Mouse (Mus musculus): ENCODE data around the gene Spns3.

The Spns3 gene

DNA sequence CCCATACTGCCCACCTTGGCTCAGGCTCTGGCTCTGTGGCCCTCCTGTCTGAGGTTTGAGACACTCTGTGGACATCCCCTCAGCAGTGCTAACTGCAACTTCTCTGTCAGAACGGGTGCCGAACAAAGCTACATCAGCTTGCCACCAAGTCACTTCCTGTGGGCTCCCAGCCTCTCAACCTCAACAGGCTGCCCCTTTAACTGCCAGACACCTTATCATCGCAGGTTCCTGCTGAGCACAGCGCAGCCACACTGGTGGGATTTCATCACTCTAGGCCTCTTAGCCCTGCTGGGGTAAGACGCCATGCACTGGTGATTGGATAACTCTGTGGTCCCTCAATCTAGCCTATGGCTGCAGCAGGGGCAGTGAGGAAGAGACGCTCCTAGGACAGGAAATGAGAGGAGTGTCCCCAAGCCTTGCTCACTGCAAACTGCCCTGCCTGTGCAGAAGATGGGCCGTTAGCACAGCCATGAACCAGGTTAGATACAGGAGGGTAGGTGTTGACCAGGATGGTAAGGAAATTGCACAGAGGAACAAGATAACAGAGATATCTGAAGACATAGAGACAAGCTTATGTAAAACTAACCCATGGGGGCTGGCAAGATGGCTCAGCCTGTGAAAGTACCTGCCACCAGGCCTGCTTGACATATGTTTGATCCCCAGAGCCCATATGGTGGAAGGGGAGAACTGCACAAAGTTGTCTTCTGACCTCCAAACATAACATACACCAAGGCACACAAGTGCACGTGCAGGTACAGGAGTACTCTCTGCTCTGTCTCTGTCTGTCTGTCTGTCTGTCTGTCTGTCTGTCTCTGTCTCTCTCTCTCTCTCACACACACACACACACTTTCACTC lies at the start of gene Spns3:
TSS of gene Spns3 (minus strand) at position 373 of the 855 bp plus-strand sequence.
- DNase-seq (ENCODE audit: low spot score): no peak

GRCm38 (mm10) chr11:72597780-72598179 lies 47.5 kb upstream of the Spns3 start:
- DNase-seq (ENCODE audit: low spot score): no peak

DNA sequence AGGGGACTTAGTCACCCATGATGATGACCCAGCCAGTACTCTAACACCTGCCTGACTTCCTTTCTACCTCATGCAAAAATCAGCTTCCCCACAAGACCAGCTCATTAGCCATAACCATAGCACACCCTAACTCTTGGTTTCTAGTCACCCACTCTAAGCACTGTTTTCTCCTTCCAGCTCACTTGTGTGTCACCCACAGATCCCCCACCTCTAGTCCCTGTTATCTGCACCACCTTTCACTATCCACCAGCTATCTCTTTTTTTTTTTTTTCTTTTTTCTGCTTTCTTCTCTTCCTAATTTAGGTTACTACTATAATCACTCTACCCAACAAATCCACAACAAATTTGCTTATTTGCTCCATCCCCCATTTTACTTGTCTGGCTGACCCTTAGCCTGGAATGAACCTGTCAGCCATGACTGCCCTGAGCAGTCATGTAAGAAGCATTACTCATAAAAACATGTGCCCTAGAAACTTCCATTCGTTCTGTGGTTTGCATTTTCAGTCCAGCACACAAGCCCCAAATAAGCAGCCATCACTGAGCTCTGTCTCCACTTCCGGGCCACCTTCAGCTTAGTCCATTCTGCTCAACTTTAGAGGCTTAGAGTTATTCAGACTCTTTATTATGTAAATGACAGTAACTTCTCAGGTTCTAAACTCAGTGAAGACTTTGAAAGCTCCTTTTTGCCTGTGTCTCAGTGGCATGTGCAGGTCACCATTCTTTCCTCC lies 44.9 kb upstream of the Spns3 start:
- DNase-seq (ENCODE audit: low spot score): no peak

- no peak for DNase-seq (ENCODE audit: low spot score)
Measured at GRCm38 (mm10) chr11:72587537-72588233, 37.4 kb upstream of the Spns3 start.

DNA sequence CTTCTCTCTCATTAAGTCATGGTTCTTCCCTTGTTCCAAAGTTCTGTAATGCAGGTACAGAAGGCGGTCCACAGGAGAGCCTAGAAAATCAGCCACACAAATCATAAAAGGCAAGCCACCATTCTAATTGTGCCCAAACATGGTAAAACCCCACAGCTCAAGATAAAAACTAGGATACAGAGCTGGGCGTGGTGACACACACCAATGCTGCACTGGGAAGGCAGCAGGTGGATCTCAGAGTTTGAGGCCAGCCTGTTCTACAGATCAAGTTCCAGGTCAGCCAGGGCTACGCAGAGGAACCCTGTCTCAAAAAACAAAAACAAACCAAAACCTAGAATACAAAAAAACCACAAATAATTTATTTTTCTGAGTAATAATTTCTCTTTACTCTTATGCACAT lies 36.3 kb upstream of the Spns3 start:
- DNase-seq (ENCODE audit: low spot score): no peak

DNA sequence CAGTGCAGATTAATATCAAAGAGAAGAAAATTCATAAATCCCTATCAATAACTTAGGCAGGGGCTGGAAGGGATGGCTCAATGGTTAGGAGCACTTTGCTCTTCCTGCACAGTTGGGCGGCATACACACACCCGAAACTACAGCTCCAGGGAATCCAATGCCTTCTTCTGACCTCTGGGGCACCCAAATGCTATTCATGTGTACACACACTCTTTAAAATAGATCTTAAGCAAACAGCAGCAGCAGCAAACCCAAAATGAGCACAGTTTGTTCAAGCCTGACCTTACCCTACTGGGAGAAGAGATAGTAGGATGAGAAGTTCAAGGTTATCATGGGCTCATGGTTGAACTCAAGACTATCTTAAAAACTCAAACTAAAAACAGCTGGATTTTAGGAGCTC lies 32.8 kb upstream of the Spns3 start:
- DNase-seq (ENCODE audit: low spot score): no peak

DNA sequence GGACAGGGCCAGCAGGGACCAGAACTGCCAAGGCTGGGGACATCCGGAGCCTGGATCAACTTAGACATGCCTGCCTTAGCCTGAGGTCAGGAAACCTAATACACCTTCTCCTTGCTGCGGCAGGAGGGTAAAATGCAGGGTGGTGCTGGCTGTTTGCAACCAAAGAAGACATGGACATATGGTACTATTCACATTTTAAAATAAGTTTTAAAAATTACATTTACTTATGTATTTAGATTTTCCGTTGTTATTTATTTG lies 32.1 kb upstream of the Spns3 start:
- DNase-seq (ENCODE audit: low spot score): no peak

DNA sequence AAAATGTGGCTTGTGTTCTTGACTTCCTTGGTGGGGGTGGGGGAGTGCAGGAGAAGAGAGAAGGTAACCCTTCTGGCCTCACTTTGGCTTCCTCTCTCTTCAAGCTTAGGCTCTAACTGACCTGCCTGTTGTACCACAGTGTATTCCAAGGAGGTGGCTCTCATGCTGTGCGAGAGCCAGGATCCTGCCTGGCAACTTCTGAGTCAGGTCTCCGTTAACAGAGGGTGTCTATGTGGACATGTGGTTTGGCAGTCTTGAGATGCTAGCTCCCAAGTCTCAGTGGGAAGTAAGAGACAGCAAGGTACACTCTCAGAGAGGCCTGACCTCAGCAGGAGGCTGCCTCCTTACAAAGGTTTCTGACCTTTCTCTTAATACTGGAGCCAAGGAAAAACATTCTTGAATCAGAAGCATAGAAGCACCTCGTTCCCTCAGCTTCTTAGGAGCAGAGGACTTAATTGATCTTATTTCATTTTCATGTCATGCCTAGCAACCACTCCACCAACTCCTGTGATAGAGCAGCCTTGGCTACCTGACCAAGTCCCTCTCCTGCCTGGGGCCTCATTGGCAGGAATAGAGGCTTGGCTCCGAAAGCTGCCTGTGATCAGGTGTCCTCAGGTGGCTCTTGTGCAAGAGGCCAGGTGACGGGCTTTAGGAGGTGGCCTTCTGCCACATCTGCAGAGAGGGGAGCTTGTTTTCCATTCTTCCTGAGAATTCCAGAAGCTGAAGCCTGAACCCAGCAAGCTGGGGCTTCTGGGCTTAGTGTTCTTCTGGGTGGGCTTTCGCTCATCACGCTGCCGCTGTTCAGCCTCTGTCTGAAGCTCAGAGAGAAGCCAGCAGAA lies 31.5 kb upstream of the Spns3 start:
- DNase-seq (ENCODE audit: low spot score): no peak

DNA sequence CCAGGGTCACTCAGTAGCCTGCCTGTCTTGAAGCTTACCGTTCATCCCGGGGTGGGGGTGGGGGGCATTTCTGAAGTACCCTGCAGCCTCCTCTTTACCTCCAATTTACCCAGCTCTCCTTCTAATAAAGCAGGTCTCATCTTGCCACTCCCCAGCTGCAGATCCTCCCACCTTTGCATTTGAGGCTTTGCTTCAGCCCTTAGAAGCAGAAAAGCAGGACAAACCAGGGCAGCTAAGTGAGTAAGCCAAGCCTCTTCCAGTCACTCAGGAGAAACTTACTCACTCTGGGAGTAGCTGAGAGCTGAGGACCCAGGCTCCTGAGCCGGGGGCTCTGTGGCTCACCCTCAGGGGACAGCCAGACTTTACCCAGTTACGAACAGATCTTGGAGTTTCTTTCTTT lies 28.2 kb upstream of the Spns3 start:
- no peak for DNase-seq (ENCODE audit: low spot score)

- peak; percentile 56 for DNase-seq (ENCODE audit: low spot score)
Measured at GRCm38 (mm10) chr11:72576466-72577351, 26.4 kb upstream of the Spns3 start.

- DNase-seq (ENCODE audit: low spot score): no peak
Measured at GRCm38 (mm10) chr11:72576111-72576465, 25.8 kb upstream of the Spns3 start.

GRCm38 (mm10) chr11:72573819-72574218 lies 23.5 kb upstream of the Spns3 start:
- DNase-seq (ENCODE audit: low spot score): peak; percentile 64

DNA sequence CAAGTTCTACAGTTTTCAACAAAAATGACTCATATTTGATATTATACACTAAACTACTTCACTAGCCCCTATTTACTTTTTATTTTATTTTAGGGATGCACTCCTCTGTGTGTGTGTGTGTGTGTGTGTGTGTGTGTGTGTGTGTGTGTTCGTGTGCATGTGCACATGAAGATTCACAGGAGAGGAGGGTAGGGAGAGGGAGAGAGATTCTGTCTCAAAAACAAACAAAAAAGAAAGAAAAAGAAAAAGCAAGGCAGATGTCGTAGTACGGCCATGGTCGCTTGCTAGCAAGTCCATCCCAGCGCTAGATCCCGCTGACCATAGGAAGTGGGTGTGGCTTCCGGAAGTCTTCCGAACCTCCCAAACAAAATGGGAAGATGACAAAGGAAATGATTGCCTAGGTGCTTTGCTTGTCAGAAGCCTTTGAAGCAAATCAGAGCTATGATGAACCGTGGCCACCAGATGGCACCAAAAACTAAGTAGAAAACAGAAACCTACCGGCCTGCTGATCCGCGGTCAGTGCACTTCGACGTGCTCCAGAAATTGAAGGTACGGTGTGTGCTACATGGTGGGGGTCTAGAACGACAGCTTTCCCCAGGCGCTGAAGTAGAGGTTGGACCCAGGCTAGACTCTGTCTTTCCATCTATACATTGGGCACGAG lies 20.1 kb upstream of the Spns3 start:
- peak; percentile 96 for DNase-seq (ENCODE audit: low spot score)

DNA sequence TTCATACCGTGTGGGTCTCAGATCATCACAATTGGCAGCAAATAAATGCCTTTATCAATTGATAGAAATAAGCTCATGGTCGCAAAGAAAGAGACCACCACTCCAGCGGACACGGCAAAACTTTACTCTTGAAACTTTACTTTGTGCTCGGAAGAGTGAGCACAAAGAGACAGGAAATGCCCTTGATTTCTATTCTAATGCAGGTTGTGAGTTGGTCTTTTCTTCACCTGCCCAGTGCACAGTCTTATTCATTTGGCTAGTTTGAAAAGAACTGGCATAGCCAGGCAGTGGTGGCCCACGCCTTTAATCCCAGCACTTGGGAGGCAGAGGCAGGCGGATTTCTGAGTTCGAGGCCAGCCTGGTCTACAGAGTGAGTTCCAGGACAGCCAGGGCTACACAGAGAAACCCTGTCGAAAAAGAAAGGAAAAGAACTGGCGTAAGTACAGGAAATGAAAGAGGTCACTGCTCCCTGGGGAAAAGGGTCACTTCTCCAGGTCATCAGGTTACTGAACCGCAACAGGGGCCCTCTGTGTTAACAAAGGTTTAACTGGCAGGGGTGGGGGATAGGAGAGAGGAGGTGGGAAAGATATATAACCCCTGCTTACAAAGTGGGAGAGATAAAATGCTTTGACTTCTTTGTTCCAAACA lies 19.5 kb upstream of the Spns3 start:
- no peak for DNase-seq (ENCODE audit: low spot score)

GRCm38 (mm10) chr11:72569051-72569450 lies 18.7 kb upstream of the Spns3 start:
- DNase-seq (ENCODE audit: low spot score): no peak

- DNase-seq (ENCODE audit: low spot score): no peak
Measured at GRCm38 (mm10) chr11:72566816-72567338, 16.6 kb upstream of the Spns3 start.

- DNase-seq (ENCODE audit: low spot score): no peak
Measured at GRCm38 (mm10) chr11:72566304-72566703, 16.0 kb upstream of the Spns3 start.

DNA sequence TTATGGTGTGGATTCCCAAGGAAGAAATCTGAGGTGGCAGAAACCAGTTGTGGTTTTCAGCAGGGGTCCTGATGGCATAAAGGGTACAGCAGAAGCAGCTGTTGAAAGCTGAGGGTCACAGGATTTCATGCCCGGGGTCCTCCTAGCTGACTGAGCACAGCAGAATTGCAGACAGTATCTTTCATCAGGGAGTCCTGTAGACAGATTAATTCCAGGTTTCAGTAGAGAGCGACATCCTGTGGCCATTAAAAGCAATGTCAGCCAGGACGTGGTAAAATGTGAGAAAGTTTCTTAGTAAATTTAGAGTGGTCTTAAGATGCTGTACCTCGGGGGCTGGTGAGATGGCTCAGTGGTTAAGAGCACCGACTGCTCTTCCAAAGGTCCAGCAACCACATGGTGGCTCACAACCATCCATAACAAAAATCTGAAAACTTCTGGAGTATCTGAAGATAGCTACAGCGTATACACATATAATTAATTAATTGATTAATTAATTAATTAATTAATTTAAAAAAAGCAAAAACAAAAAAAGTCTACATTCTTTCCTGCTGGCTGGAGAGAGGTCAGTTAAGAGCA lies 14.0 kb upstream of the Spns3 start:
- DNase-seq (ENCODE audit: low spot score): peak; percentile 89

GRCm38 (mm10) chr11:72560661-72561060 lies 10.4 kb upstream of the Spns3 start:
- DNase-seq (ENCODE audit: low spot score): no peak

DNA sequence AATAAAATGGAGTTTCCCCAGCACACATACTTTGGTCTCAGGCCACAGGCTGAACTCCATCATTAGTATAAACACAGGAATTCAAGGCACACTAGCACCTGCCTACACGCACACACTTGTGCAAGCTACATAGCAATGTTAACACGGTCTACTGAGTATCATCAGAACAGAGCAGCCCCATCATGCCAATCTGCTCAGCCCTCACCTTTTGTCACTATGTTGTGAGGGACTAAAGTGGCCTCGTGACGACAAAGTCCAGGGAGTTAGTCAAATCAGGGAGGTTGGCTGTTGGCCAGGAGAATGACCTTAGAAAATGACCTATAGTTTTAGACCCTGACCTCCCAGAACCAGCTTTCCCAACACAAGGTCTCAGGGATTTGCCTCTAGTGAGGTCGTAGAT lies 7.8 kb upstream of the Spns3 start:
- no peak for DNase-seq (ENCODE audit: low spot score)

Measured in embryo, embryonic 10.5 days (tissue).